Mouse (Mus musculus): ENCODE results near the gene Sipa1l3. TPM values are rescaled to one million over a fixed set of nuclear protein-coding genes. Genes with fewer than 3 reads are reported as not detected.

The Sipa1l3 gene
- total and polyA plus RNA-seq, 3 experiments, result 8.9 to 10.7 (median 9.1) TPM

GRCm38 (mm10) chr7:29316976-29317375, 201.5 kb downstream of the Sipa1l3 start:
- H3K4me1 ChIP-seq (ENCODE audit: control insufficient read depth, insufficient read depth, low read length), result no peaks in the 10 kb centered on the region
- no peak overlapping the region for H3K4me3 ChIP-seq
- WGBS, result 15% methylated on average over 10 of the region's 10 CpGs
- DNase-seq, result peak in 1 of 2 experiments; percentile 41
- H3K79me2 ChIP-seq (replicated peaks; ENCODE audit: control insufficient read depth, insufficient read depth, low read length), result no peaks in the 10 kb centered on the region
- no peaks in the 10 kb centered on the region; the same call in 1 of the 2 replicates for H3K27me3 ChIP-seq (ENCODE audit: control insufficient read depth, insufficient read depth, low read length)
- no peaks in the 10 kb centered on the region for H3K36me3 ChIP-seq (ENCODE audit: control insufficient read depth, insufficient read depth, low read length)
- TF ChIP-seq CTCF (IDR thresholded peaks at IDR 0.05) (no peak), POLR2A (IDR thresholded peaks at IDR 0.05; ENCODE audit: insufficient read depth, low read depth, low read length) (no peak), EP300 (IDR thresholded peaks at IDR 0.05; ENCODE audit: insufficient read depth, low read depth, low read length) (no peak)
- intact Hi-C loops (cut with DNase I), result no loop called here
- no peak overlapping the region for H3K9ac ChIP-seq (ENCODE audit: low read depth, low read length)
- no peak overlapping the region for H3K27ac ChIP-seq

- WGBS, result 59% methylated on average over 17 of the region's 17 CpGs
- H3K4me1 ChIP-seq (ENCODE audit: control insufficient read depth, insufficient read depth, low read length), result no peaks in the 10 kb centered on the region
Observed at GRCm38 (mm10) chr7:29316137-29316734, 202.2 kb downstream of the Sipa1l3 start.

GRCm38 (mm10) chr7:29314844-29315628, 203.4 kb downstream of the Sipa1l3 start:
- H3K9ac ChIP-seq (ENCODE audit: low read depth, low read length), result no peak overlapping the region
- no peaks in the 10 kb centered on the region for H3K4me1 ChIP-seq (ENCODE audit: control insufficient read depth, insufficient read depth, low read length)
- H3K36me3 ChIP-seq (ENCODE audit: control insufficient read depth, insufficient read depth, low read length), result no peaks in the 10 kb centered on the region
- 78% methylated on average over 13 of the region's 13 CpGs for WGBS
- H3K27ac ChIP-seq, result no peak overlapping the region
- H3K27me3 ChIP-seq (ENCODE audit: control insufficient read depth, insufficient read depth, low read length), result no peaks in the 10 kb centered on the region; the same call in 1 of the 2 replicates
- intact Hi-C loops (cut with DNase I), result no loop called here
- no peak overlapping the region for H3K4me3 ChIP-seq
- TF ChIP-seq EP300 (IDR thresholded peaks at IDR 0.05; ENCODE audit: insufficient read depth, low read depth, low read length), result no peak
- no peak for TF ChIP-seq CTCF (IDR thresholded peaks at IDR 0.05)
- no peak for TF ChIP-seq POLR2A (IDR thresholded peaks at IDR 0.05; ENCODE audit: insufficient read depth, low read depth, low read length)
- no peak for DNase-seq
- no peaks in the 10 kb centered on the region for H3K79me2 ChIP-seq (replicated peaks; ENCODE audit: control insufficient read depth, insufficient read depth, low read length)

More at GRCm38 (mm10) chr7:29316137-29316734, 202.2 kb downstream of the Sipa1l3 start:
- Histone ChIP-seq H3K4me3 (no peak overlapping the region), H3K9ac (ENCODE audit: low read depth, low read length) (no peak overlapping the region), H3K79me2 (replicated peaks; ENCODE audit: control insufficient read depth, insufficient read depth, low read length) (no peaks in the 10 kb centered on the region), H3K27me3 (ENCODE audit: control insufficient read depth, insufficient read depth, low read length) (no peaks in the 10 kb centered on the region; the same call in 1 of the 2 replicates), H3K27ac (no peak overlapping the region), H3K36me3 (ENCODE audit: control insufficient read depth, insufficient read depth, low read length) (no peaks in the 10 kb centered on the region)
- no peak for TF ChIP-seq CTCF (IDR thresholded peaks at IDR 0.05)
- intact Hi-C loops (cut with DNase I), result no loop called here
- no peak for DNase-seq

GRCm38 (mm10) chr7:29313572-29314261, 204.7 kb downstream of the Sipa1l3 start:
- H3K27me3 ChIP-seq (ENCODE audit: control insufficient read depth, insufficient read depth, low read length), result peaks cover 2% of the 10 kb centered on the region; the same call in 1 of the 2 replicates
- no peaks in the 10 kb centered on the region for H3K79me2 ChIP-seq (replicated peaks; ENCODE audit: control insufficient read depth, insufficient read depth, low read length)
- no peak overlapping the region for H3K4me3 ChIP-seq
- intact Hi-C loops (cut with DNase I), result no loop called here
- DNase-seq, result no peak
- 49% methylated on average over 9 of the region's 9 CpGs for WGBS
- no peak overlapping the region for H3K9ac ChIP-seq (ENCODE audit: low read depth, low read length)
- no peaks in the 10 kb centered on the region; the same call in 1 of the 2 replicates for H3K4me1 ChIP-seq (ENCODE audit: control insufficient read depth, insufficient read depth, low read length)
- TF ChIP-seq POLR2A (IDR thresholded peaks at IDR 0.05; ENCODE audit: insufficient read depth, low read depth, low read length) (no peak), CTCF (IDR thresholded peaks at IDR 0.05) (no peak), EP300 (IDR thresholded peaks at IDR 0.05; ENCODE audit: insufficient read depth, low read depth, low read length) (no peak)
- no peak overlapping the region for H3K27ac ChIP-seq
- H3K36me3 ChIP-seq (ENCODE audit: control insufficient read depth, insufficient read depth, low read length), result no peaks in the 10 kb centered on the region

- intact Hi-C loops (cut with DNase I), result no loop called here
- Histone ChIP-seq H3K4me1 (ENCODE audit: control insufficient read depth, insufficient read depth, low read length) (no peaks in the 10 kb centered on the region; the same call in none of the 2 replicates), H3K27me3 (ENCODE audit: control insufficient read depth, insufficient read depth, low read length) (0 out of 2 replicates have a peak, but pooled peaks cover 2% of the 10 kb centered on the region), H3K9ac (ENCODE audit: low read depth, low read length) (no peak overlapping the region), H3K4me3 (no peak overlapping the region), H3K36me3 (ENCODE audit: control insufficient read depth, insufficient read depth, low read length) (no peaks in the 10 kb centered on the region), H3K27ac (no peak overlapping the region), H3K79me2 (replicated peaks; ENCODE audit: control insufficient read depth, insufficient read depth, low read length) (no peaks in the 10 kb centered on the region)
- no peak for DNase-seq
- no peak for TF ChIP-seq EP300 (IDR thresholded peaks at IDR 0.05; ENCODE audit: insufficient read depth, low read depth, low read length)
- 56% methylated on average over 9 of the region's 9 CpGs for WGBS
Observed at GRCm38 (mm10) chr7:29313051-29313450, 205.4 kb downstream of the Sipa1l3 start.

Measured in heart, adult 2 months (tissue).